Mouse (Mus musculus): ENCODE measurements around the gene Trpc7. TPM values are rescaled to one million over a fixed set of nuclear protein-coding genes. Genes with fewer than 3 reads are reported as not detected.
A peak's percentile ranks its signal among the peaks of the same experiment; 100 is the strongest.

Gene Trpc7
- polyA plus RNA-seq, 1 experiment from 2014 or later: not detected

DNA sequence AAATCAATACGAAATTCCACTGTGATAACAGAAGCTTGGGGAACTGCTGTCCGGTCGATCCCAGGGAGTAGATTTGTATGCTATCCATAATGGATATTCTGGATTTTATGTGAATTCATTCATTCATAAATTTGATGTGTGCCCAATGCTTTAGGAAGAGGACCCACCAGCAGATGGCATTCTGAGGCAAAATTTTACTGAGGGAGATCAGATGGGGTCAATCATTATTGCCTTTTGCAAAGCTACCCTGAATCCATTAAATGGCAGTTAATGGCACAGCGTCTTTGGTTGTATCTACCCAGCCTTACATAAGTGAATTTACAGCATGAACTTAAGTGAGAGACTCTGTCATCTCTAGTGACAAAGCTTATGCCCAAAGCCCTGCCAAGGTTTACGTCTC lies 1.2 kb downstream of the Trpc7 start:
- WGBS: 83% methylated on average over 5 of the region's 5 CpGs
- Histone ChIP-seq H3K27me3 (ENCODE audit: control insufficient read depth, insufficient read depth, low read length) (no peaks in the 10 kb centered on the region), H3K27ac (ENCODE audit: low read depth, low read length) (no peak overlapping the region), H3K4me3 (ENCODE audit: low read depth, low read length) (no peak overlapping the region), H3K4me2 (ENCODE audit: low read depth) (no peak overlapping the region), H3K36me3 (ENCODE audit: control insufficient read depth, insufficient read depth, low read length) (no peaks in the 10 kb centered on the region), H3K4me1 (ENCODE audit: control insufficient read depth, insufficient read depth, low read length) (no peaks in the 10 kb centered on the region), H3K9ac (ENCODE audit: low read length) (no peak overlapping the region), H3K9me3 (ENCODE audit: control insufficient read depth, low read length) (no peaks in the 10 kb centered on the region)
- DNase-seq (ENCODE audit: low spot score) (peak; percentile 7), ATAC-seq (ENCODE audit: insufficient read depth, low FRiP score, low TSS enrichment) (no peak)

DNA sequence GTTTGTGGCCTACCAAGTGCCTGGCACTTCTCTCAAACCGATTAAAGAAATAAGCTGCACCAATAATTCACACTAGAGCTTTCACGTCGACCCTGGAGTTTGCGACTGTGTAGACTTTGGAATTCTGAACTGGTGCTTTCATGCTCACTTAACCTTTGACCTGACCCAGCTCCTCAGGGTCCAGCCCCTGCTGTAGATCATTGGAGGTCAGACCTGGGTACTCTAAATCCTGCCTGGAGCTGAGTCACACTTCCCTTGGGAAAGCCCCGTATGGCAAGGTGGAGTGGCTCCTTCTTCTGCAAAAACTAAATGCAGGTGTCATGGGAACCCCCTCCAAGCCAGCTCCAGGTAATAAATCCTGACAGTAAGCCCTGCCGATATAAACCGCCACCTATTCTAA lies 5.9 kb downstream of the Trpc7 start:
- H3K9ac ChIP-seq (ENCODE audit: low read length): no peak overlapping the region

DNA sequence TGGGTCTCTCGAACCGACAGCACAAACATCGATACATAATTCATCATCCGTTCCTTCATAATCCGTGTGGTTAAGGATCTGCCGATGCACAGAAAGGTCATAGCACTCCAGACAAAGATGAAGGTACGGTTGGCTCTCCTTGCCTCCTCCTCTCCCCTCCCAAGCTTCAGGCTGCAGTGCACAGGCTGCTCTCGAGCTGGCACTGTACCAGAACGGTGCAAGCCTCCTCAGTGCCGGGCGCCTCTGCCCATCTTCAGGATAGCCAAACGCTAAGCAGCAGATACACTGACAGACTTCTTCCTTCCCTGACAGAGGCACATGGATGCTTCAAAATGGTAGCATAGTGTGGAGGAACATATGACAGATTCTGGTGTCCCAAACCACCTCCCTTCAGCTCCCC lies 12.9 kb downstream of the Trpc7 start:
- ATAC-seq (ENCODE audit: insufficient read depth, low FRiP score, low TSS enrichment): no peak
- no peaks in the 10 kb centered on the region for H3K9me3 ChIP-seq (ENCODE audit: control insufficient read depth, low read length)
- no peak overlapping the region for H3K4me3 ChIP-seq (ENCODE audit: low read depth, low read length)
- no peaks in the 10 kb centered on the region for H3K27me3 ChIP-seq (ENCODE audit: control insufficient read depth, insufficient read depth, low read length)
- DNase-seq (ENCODE audit: low spot score): peak; percentile 3
- H3K9ac ChIP-seq (ENCODE audit: low read length): no peak overlapping the region
- no peak overlapping the region for H3K4me2 ChIP-seq (ENCODE audit: low read depth)
- H3K27ac ChIP-seq (ENCODE audit: low read depth, low read length): no peak overlapping the region
- WGBS: 90% methylated on average over 12 of the region's 12 CpGs
- no peaks in the 10 kb centered on the region for H3K4me1 ChIP-seq (ENCODE audit: control insufficient read depth, insufficient read depth, low read length)
- no peaks in the 10 kb centered on the region; the same call in 1 of the 2 replicates for H3K36me3 ChIP-seq (ENCODE audit: control insufficient read depth, insufficient read depth, low read length)

More for the DNA sequence above, 5.9 kb downstream of the Trpc7 start:
- H3K4me2 ChIP-seq (ENCODE audit: low read depth): no peak overlapping the region
- DNase-seq (ENCODE audit: low spot score) (no peak), ATAC-seq (ENCODE audit: insufficient read depth, low FRiP score, low TSS enrichment) (no peak)
- H3K36me3 ChIP-seq (ENCODE audit: control insufficient read depth, insufficient read depth, low read length): no peaks in the 10 kb centered on the region
- no peaks in the 10 kb centered on the region for H3K4me1 ChIP-seq (ENCODE audit: control insufficient read depth, insufficient read depth, low read length)
- no peak overlapping the region for H3K4me3 ChIP-seq (ENCODE audit: low read depth, low read length)
- WGBS: 24% methylated on average over 7 of the region's 7 CpGs
- H3K9me3 ChIP-seq (ENCODE audit: control insufficient read depth, low read length): no peaks in the 10 kb centered on the region
- H3K27me3 ChIP-seq (ENCODE audit: control insufficient read depth, insufficient read depth, low read length): no peaks in the 10 kb centered on the region
- H3K27ac ChIP-seq (ENCODE audit: low read depth, low read length): no peak overlapping the region

DNA sequence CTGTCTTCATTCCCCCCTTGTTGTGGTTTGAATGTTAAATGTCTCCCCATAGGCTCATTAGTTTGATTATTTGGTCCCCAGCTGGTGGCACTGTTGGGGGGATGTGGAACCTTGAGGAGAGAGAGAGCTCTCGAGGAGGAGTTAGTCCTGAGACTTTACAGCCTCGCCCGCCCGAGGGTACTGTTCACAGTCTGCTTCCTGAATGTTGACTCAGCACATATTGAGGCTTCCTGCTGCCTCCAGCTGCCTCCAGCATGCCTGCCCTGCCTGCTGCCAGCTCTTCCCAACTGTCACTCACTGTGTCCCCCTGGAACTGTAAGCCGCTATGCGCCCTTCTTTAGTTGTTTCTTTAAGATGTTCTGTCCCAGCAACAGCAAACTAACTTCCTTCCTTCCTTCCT lies 31.2 kb downstream of the Trpc7 start:
- H3K4me1 ChIP-seq (ENCODE audit: control insufficient read depth, insufficient read depth, low read length): no peaks in the 10 kb centered on the region
- no peak overlapping the region for H3K4me3 ChIP-seq (ENCODE audit: low read depth, low read length)
- H3K9ac ChIP-seq (ENCODE audit: low read length): no peak overlapping the region
- H3K27ac ChIP-seq (ENCODE audit: low read depth, low read length): no peak overlapping the region
- ATAC-seq (ENCODE audit: insufficient read depth, low FRiP score, low TSS enrichment) (no peak), DNase-seq (ENCODE audit: low spot score) (no peak)
- 69% methylated on average over 6 of the region's 6 CpGs for WGBS
- no peaks in the 10 kb centered on the region for H3K27me3 ChIP-seq (ENCODE audit: control insufficient read depth, insufficient read depth, low read length)
- H3K9me3 ChIP-seq (ENCODE audit: control insufficient read depth, low read length): no peaks in the 10 kb centered on the region
- no peak overlapping the region for H3K4me2 ChIP-seq (ENCODE audit: low read depth)
- no peaks in the 10 kb centered on the region for H3K36me3 ChIP-seq (ENCODE audit: control insufficient read depth, insufficient read depth, low read length)

DNA sequence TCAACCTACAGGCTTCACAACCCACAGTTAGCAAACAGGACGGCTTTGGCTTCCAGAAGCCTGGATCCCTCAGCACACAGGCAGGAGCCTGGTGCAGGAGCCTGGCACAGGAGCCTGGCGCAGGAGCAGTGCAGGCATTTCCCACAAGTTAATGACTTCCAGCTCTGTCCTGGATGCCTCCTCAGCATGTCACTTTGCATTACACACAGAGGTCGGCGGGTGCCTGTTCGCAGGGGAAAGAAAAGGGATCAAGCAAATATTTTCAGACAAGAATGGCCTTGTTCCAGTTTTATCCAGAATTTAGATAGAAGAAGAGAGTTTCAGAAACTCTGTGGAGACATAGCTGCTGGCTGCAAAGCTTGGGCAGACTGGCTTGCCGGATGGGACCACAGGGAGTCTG lies 33.8 kb downstream of the Trpc7 start:
- H3K4me2 ChIP-seq (ENCODE audit: low read depth): no peak overlapping the region
- DNase-seq (ENCODE audit: low spot score): no peak
- no peak overlapping the region for H3K4me3 ChIP-seq (ENCODE audit: low read depth, low read length)
- H3K9ac ChIP-seq (ENCODE audit: low read length): no peak overlapping the region
- WGBS: 51% methylated on average over 6 of the region's 6 CpGs
- H3K9me3 ChIP-seq (ENCODE audit: control insufficient read depth, low read length): no peaks in the 10 kb centered on the region
- ATAC-seq (ENCODE audit: insufficient read depth, low FRiP score, low TSS enrichment): no peak
- no peaks in the 10 kb centered on the region for H3K27me3 ChIP-seq (ENCODE audit: control insufficient read depth, insufficient read depth, low read length)
- no peak overlapping the region for H3K27ac ChIP-seq (ENCODE audit: low read depth, low read length)
- H3K36me3 ChIP-seq (ENCODE audit: control insufficient read depth, insufficient read depth, low read length): no peaks in the 10 kb centered on the region
- H3K4me1 ChIP-seq (ENCODE audit: control insufficient read depth, insufficient read depth, low read length): no peaks in the 10 kb centered on the region

DNA sequence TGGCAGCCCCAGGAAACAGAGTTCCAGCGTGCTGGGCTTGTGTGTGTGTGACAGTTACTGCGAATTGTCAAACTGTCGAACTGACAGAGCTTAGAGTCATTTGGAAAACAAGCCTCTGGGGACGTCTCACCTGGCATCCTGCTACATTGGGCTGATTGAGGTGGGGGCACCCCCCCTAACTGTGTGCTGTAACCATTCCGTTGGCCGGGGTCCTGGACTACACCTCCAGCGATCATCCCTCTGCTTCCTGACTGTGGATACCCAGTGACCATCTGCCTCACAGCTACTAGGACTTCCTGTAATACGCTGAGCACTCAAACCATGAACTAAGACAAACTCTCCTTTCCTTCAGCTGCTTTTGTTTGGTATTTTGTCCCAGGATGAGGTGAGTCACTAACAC lies 41.3 kb downstream of the Trpc7 start:
- DNase-seq (ENCODE audit: low spot score) (no peak), ATAC-seq (ENCODE audit: insufficient read depth, low FRiP score, low TSS enrichment) (no peak)
- Histone ChIP-seq H3K27me3 (ENCODE audit: control insufficient read depth, insufficient read depth, low read length) (no peaks in the 10 kb centered on the region), H3K4me3 (ENCODE audit: low read depth, low read length) (no peak overlapping the region), H3K9ac (ENCODE audit: low read length) (no peak overlapping the region), H3K27ac (ENCODE audit: low read depth, low read length) (no peak overlapping the region), H3K4me2 (ENCODE audit: low read depth) (no peak overlapping the region), H3K9me3 (ENCODE audit: control insufficient read depth, low read length) (no peaks in the 10 kb centered on the region), H3K36me3 (ENCODE audit: control insufficient read depth, insufficient read depth, low read length) (no peaks in the 10 kb centered on the region), H3K4me1 (ENCODE audit: control insufficient read depth, insufficient read depth, low read length) (no peaks in the 10 kb centered on the region)
- WGBS: 83% methylated on average over 8 of the region's 8 CpGs

DNA sequence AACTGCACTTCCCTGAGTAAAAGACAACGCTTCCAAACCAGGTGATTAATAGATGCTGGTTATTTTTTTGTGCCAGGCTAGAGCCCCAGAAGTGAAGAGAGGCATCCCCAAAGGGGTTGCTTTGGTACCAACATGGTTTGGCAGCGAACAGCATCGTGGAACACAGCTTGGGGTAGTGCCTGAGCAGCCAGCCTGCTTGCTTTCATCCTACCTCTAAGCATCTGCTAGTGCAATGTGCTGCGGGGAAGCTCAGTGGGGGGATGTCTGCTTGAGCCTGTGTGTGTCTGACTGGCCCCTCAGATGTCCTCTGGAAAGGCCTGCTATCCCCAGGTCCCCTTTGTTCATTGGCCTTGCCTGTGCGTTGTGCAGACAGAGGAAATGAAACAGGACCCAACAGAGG lies 42.4 kb downstream of the Trpc7 start:
- WGBS: 56% methylated on average over 5 of the region's 5 CpGs
- no peaks in the 10 kb centered on the region for H3K36me3 ChIP-seq (ENCODE audit: control insufficient read depth, insufficient read depth, low read length)
- no peak for DNase-seq (ENCODE audit: low spot score)

DNA sequence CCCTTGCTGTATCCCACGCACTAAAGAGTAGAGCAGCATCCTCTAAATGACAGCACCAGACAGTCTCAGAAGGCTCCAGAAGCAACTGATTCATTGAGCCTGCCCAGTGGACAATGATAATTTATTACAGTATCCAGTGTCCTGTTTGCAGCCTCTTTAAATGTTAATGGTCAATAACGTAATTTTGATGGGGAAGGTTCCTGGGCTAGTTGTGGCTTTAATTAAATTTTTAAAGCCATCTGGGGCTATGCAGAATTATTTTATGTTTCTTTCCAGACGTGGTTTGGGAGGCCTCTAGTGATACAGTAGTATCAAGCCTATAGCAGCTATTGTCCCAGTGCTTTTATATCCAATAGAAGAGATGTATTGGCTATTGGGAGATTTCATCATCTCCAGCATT lies 49.9 kb downstream of the Trpc7 start:
- ATAC-seq (ENCODE audit: insufficient read depth, low FRiP score, low TSS enrichment): no peak

More for the DNA sequence above, 42.4 kb downstream of the Trpc7 start:
- Histone ChIP-seq H3K4me2 (ENCODE audit: low read depth) (no peak overlapping the region), H3K4me3 (ENCODE audit: low read depth, low read length) (no peak overlapping the region), H3K9me3 (ENCODE audit: control insufficient read depth, low read length) (no peaks in the 10 kb centered on the region), H3K9ac (ENCODE audit: low read length) (no peak overlapping the region), H3K27ac (ENCODE audit: low read depth, low read length) (no peak overlapping the region), H3K4me1 (ENCODE audit: control insufficient read depth, insufficient read depth, low read length) (no peaks in the 10 kb centered on the region), H3K27me3 (ENCODE audit: control insufficient read depth, insufficient read depth, low read length) (no peaks in the 10 kb centered on the region)
- no peak for ATAC-seq (ENCODE audit: insufficient read depth, low FRiP score, low TSS enrichment)

DNA sequence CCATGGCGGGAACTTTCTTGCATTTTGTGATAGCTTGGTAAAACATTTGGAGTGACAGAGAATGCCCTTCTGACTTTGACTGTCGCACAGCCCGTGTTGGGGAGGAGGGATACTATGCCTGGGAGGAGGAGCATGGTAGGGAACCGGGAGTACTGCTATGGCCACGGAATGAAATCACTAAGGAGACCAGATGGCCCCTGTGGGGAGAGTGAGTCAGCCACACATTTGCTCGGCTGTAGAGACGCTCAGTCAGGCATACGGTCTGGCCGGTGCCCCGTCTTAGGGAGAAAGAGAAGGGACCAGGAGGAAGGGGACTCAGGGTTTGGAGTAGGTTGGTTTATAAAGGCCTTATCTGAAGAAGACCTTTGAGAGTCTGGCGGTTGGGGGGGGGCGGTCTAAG lies 80.3 kb downstream of the Trpc7 start:
- 88% methylated on average over 12 of the region's 12 CpGs for WGBS
- no peaks in the 10 kb centered on the region for H3K4me1 ChIP-seq (ENCODE audit: control insufficient read depth, insufficient read depth, low read length)
- H3K9ac ChIP-seq (ENCODE audit: low read length): no peak overlapping the region
- no peak for ATAC-seq (ENCODE audit: insufficient read depth, low FRiP score, low TSS enrichment)
- H3K4me2 ChIP-seq (ENCODE audit: low read depth): no peak overlapping the region
- H3K36me3 ChIP-seq (ENCODE audit: control insufficient read depth, insufficient read depth, low read length): no peaks in the 10 kb centered on the region
- no peak overlapping the region for H3K27ac ChIP-seq (ENCODE audit: low read depth, low read length)
- H3K9me3 ChIP-seq (ENCODE audit: control insufficient read depth, low read length): no peaks in the 10 kb centered on the region
- no peaks in the 10 kb centered on the region for H3K27me3 ChIP-seq (ENCODE audit: control insufficient read depth, insufficient read depth, low read length)
- no peak for DNase-seq (ENCODE audit: low spot score)
- no peak overlapping the region for H3K4me3 ChIP-seq (ENCODE audit: low read depth, low read length)

More for the DNA sequence above, 49.9 kb downstream of the Trpc7 start:
- no peak overlapping the region for H3K4me3 ChIP-seq (ENCODE audit: low read depth, low read length)
- H3K27ac ChIP-seq (ENCODE audit: low read depth, low read length): no peak overlapping the region
- no peaks in the 10 kb centered on the region for H3K27me3 ChIP-seq (ENCODE audit: control insufficient read depth, insufficient read depth, low read length)
- H3K36me3 ChIP-seq (ENCODE audit: control insufficient read depth, insufficient read depth, low read length): no peaks in the 10 kb centered on the region
- no peak for DNase-seq (ENCODE audit: low spot score)
- no peaks in the 10 kb centered on the region for H3K4me1 ChIP-seq (ENCODE audit: control insufficient read depth, insufficient read depth, low read length)
- WGBS: 77% methylated on average over 3 of the region's 3 CpGs
- no peak overlapping the region for H3K9ac ChIP-seq (ENCODE audit: low read length)
- H3K9me3 ChIP-seq (ENCODE audit: control insufficient read depth, low read length): no peaks in the 10 kb centered on the region
- H3K4me2 ChIP-seq (ENCODE audit: low read depth): no peak overlapping the region

Measured in neural tube, embryonic 11.5 days (tissue).